Mouse (Mus musculus) left cerebral cortex, adult 11 months (tissue): ENCODE measurements around the gene Gm20388.
A peak's percentile ranks its signal among the peaks of the same experiment; 100 is the strongest.

Experiments used
- DNase-seq: peaks from one replicate; pipeline ENCODE4 v3.0.0; 2022; ENCODE audit warnings: low spot score

Gene Gm20388

DNA sequence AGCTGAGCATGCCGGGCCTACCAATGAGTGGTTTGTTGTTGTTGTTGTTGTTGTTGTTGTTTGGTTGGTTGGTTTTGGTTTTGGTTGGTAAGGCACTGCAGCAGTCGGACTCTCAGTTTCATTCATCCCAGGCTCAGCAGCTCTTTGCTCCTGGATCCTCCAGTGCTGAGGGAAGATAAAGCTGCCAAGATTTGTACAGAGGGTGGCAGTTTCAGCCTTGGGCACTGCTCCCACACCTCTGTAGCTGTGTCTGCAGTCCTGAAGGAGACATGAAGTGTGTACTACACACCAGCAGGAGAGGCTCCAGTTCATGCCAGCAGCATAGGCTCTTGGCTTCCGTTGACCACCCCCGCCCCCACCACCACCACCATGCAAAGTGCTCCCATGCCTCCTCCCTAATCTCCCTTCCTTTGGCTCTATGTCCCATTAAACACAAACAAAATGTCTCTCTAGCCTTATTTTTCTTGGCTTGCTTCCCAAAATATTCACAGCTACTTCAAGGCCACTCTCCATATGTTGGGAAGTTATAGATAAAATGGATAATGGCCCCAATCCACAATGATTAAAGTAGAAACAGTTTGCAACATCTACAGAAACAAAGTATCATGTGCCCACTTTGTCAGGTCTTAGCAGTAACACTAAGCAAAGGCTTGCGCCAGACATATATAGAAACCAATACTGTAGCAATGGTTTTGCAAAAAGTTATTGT is 3740.9 kb downstream of the Gm20388 start:
- DNase-seq = no peak

DNA sequence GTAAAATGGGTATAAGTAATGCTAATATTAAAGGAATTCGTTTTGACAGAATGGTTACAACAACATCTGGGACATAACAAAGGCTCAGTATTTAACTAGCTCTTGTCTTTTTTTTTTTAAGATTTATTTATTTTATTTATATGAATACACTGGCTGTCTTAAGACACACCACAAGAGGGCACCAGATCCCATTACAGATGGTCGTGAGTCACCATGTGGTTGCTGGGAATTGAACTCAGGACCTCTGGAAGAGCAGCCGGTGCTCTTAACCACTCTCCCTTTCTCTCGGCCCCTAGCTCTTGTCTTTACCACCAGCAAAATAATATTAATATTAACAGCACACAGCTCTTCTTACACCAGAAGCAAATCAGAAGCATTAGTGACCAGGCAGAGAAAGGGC is 3742.0 kb downstream of the Gm20388 start:
- no peak for DNase-seq

- peak; percentile 82 for DNase-seq
Measured at GRCm38 (mm10) chr8:123653308-123653993, 3742.8 kb downstream of the Gm20388 start, which contains the start of gene Rhou. Gene Rhou (plus strand): TSS chr8:123653929.

DNA sequence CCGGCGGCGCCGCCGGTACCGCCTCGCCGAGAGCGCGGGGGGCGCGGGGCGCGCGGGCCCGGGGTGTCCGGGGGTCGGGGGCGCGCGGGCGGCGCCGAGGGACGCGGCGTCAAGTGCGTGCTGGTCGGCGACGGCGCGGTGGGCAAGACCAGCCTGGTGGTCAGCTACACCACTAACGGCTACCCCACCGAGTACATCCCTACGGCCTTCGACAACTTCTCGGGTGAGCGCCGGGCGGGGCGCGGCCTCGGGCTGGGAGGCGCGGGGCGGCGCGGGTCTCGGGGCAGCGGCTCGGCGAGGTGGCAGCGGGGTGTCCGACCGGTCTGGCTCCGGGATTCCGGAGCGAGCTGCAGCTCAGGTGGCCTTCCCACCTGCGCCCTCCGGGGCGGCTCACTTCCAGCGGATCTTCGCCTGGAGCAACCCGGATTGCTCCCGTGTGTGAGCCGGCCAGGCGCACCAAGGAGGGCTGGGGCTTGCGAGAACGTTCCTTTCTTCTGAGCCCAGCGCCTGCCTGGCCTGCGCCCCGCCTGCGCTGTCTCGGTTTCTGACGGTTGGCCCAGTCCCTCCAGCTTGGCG is 3743.4 kb downstream of the Gm20388 start:
- DNase-seq = no peak

GRCm38 (mm10) chr8:123654763-123655162 is 3744.1 kb downstream of the Gm20388 start:
- no peak for DNase-seq

DNA sequence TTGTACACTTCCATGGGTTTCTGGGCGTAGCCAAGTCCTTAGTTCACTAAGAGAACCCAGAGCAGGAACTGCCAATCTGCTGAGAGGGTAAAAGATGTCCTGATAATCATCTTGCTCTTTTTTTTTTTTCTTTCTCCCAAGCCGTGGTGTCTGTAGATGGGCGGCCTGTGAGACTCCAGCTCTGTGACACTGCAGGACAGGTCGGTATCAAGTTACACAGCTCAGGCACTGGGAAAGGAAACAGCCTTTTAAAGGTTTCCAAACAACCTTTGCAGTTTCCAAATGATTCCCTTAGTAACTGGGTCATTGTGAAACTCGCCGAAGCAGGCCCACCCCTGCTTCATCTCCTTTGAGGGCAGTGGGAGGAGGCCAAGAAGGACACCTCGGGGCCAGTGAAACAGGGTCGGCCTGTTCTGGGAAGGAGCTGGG is 3744.7 kb downstream of the Gm20388 start:
- DNase-seq = no peak

GRCm38 (mm10) chr8:123657826-123658225 is 3747.2 kb downstream of the Gm20388 start:
- no peak for DNase-seq

GRCm38 (mm10) chr8:123659469-123660057 is 3748.9 kb downstream of the Gm20388 start:
- no peak for DNase-seq

- no peak for DNase-seq
Measured at GRCm38 (mm10) chr8:123661515-123661914, 3750.9 kb downstream of the Gm20388 start.

GRCm38 (mm10) chr8:123665580-123665979 is 3754.9 kb downstream of the Gm20388 start:
- DNase-seq = no peak

DNA sequence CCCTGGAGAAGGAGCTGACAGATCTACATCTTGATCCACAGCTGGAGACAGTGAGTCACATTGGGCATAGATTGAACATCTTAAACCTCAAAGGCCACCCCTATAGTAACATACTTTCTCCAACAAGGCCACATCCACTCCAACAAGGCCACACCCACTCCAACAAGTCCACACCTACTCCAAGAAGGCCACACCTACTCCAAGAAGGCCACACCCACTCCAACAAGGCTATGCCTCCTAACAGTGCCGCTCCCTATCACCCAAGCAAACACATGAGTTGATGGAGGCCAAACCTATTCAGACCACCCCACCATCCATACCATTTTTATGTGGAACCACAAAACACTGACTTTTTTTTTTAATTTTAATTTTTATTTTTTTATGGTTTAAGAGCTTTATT is 3756.2 kb downstream of the Gm20388 start:
- no peak for DNase-seq

DNA sequence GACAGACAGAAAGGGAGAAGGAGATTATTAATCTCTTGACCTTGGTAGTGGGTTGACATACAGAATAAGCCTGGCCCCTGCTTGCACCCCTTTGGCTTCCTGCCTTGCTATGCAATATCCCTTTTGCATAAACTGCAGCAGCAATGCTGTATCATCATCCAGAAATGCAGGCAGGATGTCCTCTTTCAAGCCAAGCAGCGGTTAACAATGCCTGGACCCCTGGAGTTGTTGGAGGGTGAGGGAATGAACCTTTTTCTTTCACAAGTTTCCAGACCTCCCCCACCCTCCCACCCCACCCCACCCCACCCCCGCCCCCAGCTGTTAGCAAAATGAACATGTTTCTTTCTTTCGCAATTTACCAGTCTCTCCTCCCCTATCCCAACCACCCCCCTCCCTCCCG is 3758.0 kb downstream of the Gm20388 start:
- no peak for DNase-seq

DNA sequence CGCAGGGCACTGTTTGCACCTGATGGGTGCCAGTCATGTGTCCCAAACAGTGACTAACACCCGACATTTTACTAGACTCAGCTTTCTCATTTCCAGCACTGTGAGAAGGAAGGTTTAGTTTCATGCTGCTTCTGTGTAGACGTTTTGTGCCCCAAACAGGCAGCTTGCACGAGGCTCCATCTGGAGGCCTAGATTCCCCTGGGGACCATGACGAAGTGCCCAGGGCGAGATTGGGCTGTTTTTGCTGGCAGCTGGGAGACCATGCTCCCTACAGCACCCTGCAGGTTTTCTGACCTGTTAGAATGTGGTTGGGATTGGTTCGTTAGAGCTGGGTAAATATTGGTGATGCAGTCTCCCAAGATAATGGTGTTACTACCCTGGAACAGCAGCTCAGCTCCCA is 3760.1 kb downstream of the Gm20388 start:
- DNase-seq = no peak

- DNase-seq = no peak
Measured at GRCm38 (mm10) chr8:123671454-123671853, 3760.8 kb downstream of the Gm20388 start.

- no peak for DNase-seq
Measured at GRCm38 (mm10) chr8:123672648-123673047, 3762.0 kb downstream of the Gm20388 start.

DNA sequence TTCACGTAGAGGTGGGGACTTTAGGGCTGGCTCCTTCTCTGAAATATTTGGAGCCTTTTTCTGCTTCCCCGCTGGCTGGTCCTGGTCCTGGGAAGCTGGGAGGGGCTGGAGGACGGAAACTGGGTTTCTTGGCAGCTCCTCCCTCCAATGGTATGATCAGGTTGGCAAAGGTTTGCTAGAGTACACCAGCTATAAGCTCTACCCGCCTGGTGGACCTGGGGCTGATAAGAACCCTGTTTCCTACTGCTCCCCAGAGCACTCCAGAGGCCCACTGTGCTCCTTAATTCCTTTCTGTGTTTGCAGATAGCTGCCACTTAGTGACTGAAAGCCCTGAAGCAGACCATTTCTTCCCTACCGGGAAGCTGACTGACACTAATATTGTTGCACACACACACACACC is 3765.0 kb downstream of the Gm20388 start:
- DNase-seq = no peak

GRCm38 (mm10) chr8:123678390-123678789 is 3767.7 kb downstream of the Gm20388 start:
- DNase-seq = no peak

DNA sequence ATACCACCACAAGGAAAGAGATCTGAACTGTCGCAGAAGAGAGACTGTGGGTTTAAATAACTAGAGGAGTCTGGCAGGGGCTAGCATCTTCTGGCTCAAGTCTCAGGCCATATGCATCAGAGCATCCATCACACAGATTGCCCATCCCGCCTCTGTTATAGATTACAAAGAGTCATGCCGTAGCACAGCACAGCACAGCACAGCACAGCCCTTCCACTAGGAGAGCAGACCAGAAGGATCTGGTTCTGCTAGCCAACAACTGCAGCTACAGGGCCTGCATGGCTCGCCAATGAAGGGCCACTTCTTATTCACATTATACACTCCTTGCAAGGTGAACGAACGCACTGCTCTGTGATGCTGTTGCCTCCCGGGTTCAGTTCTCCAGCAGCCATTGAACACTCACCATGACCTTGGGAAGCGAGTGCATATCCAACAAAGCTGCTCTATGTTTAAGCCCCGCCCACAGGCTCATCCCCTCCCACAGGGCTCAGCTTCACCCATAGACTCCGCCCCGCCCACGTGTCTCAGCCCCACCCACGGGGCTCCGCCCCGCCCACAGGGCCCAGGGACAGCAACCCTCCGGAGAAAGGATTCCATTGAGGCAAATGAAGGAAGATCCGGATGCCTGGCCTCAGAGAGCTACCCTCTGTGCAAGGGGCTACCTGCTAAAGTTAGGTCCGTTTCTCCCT is 3771.6 kb downstream of the Gm20388 start:
- DNase-seq = peak; percentile 16

DNA sequence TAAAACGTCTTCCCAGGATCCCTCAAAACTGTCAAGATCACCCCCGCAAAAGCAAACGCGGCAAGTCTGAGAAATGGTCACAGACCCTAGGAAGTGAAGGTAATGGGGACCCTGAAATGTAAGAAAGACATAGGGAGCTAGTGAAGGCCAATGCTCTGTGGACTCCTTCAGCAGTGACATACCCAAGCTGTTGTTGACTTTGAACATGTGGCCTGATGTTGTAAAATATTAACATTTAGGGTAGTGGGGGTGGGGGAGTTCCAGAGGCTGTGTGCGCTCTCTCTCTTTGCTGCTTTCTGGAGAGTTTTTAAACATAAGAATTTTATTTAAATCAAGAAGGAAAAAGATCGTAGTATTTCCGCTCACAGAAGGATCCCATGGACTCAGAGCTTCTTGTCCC is 3772.7 kb downstream of the Gm20388 start:
- no peak for DNase-seq

GRCm38 (mm10) chr8:123684806-123685205 is 3774.2 kb downstream of the Gm20388 start:
- DNase-seq = no peak

- no peak for DNase-seq
Measured at GRCm38 (mm10) chr8:123685477-123685876, 3774.8 kb downstream of the Gm20388 start.

GRCm38 (mm10) chr8:123687826-123688225 is 3777.2 kb downstream of the Gm20388 start:
- DNase-seq = no peak
